Mouse (Mus musculus): ENCODE measurements around the gene Gdpd2. TPM values are rescaled to one million over a fixed set of nuclear protein-coding genes. Genes with fewer than 3 reads are reported as not detected.

Gene Gdpd2
- polyA plus RNA-seq, 1 experiment from 2014 or later: 12.8 TPM

- peaks cover 22% of the 10 kb centered on the region for H3K4me1 ChIP-seq
- H3K36me3 ChIP-seq: no peaks in the 10 kb centered on the region
- no peaks in the 10 kb centered on the region for H3K9me3 ChIP-seq
- 34% methylated on average over 5 of the region's 5 CpGs for WGBS
- no peaks in the 10 kb centered on the region for H3K27me3 ChIP-seq
- ATAC-seq (ENCODE audit: low FRiP score, low read depth): no peak
- peak overlapping the region; percentile 57 for H3K4me3 ChIP-seq
- H3K4me2 ChIP-seq (replicated peaks): peak overlapping the region; percentile 60
- peak overlapping the region; percentile 72 for H3K9ac ChIP-seq (replicated peaks)
- no peak overlapping the region for H3K27ac ChIP-seq (replicated peaks)
These were observed 48.7 kb downstream of the Gdpd2 start for GRCm38 (mm10) chrX:100778397-100778796.

Other genes with a start within 250 kb of the Gdpd2 start
- 31.0 and 32.1 TPM in 2 replicates for gene Igbp1, start 235.6 kb upstream of the Gdpd2 start, polyA plus RNA-seq (2016; fragmentation: Nextera tagmentation; extraction: Ambion mirVana)
- gene Dgat2l6, start 205.0 kb upstream of the Gdpd2 start, polyA plus RNA-seq (2016; fragmentation: Nextera tagmentation; extraction: Ambion mirVana): not detected in 2 replicates
- not detected in 2 replicates for gene Awat1, start 157.6 kb upstream of the Gdpd2 start, polyA plus RNA-seq (2016; fragmentation: Nextera tagmentation; extraction: Ambion mirVana)
- not detected in 2 replicates for gene P2ry4, start 135.0 kb upstream of the Gdpd2 start, polyA plus RNA-seq (2016; fragmentation: Nextera tagmentation; extraction: Ambion mirVana)
- not detected in 2 replicates for gene Arr3, start 124.4 kb upstream of the Gdpd2 start, polyA plus RNA-seq (2016; fragmentation: Nextera tagmentation; extraction: Ambion mirVana)
- 39.2 and 44.3 TPM in 2 replicates for gene Kif4, start 104.1 kb upstream of the Gdpd2 start, polyA plus RNA-seq (2016; fragmentation: Nextera tagmentation; extraction: Ambion mirVana)
- 133 and 138 TPM in 2 replicates for gene Pdzd11, start 103.3 kb upstream of the Gdpd2 start, polyA plus RNA-seq (2016; fragmentation: Nextera tagmentation; extraction: Ambion mirVana)
- gene Dlg3, start 37.8 kb downstream of the Gdpd2 start, polyA plus RNA-seq (2016; fragmentation: Nextera tagmentation; extraction: Ambion mirVana): 20.0 and 20.8 TPM in 2 replicates